Mouse (Mus musculus): Measurements from ENCODE around the gene Ttll4.

Ttll4 gene

GRCm38 (mm10) chr1:74709566-74709965, 48.0 kb downstream of the Ttll4 start:
- in situ Hi-C loops (cut with MseI, MboI) = no loop called here

GRCm38 (mm10) chr1:74712046-74712445, 50.5 kb downstream of the Ttll4 start:
- in situ Hi-C loops (cut with MseI, MboI) = no loop called here

- in situ Hi-C loops (cut with MseI, MboI) = no loop called here
These were observed 51.0 kb downstream of the Ttll4 start for GRCm38 (mm10) chr1:74712461-74713098.

GRCm38 (mm10) chr1:74713099-74713858, 51.7 kb downstream of the Ttll4 start, which contains the start of gene Cyp27a1:
TSS of gene Cyp27a1 (plus strand) at chr1:74713574.
- in situ Hi-C loops (cut with MseI, MboI) = no loop called here

DNA sequence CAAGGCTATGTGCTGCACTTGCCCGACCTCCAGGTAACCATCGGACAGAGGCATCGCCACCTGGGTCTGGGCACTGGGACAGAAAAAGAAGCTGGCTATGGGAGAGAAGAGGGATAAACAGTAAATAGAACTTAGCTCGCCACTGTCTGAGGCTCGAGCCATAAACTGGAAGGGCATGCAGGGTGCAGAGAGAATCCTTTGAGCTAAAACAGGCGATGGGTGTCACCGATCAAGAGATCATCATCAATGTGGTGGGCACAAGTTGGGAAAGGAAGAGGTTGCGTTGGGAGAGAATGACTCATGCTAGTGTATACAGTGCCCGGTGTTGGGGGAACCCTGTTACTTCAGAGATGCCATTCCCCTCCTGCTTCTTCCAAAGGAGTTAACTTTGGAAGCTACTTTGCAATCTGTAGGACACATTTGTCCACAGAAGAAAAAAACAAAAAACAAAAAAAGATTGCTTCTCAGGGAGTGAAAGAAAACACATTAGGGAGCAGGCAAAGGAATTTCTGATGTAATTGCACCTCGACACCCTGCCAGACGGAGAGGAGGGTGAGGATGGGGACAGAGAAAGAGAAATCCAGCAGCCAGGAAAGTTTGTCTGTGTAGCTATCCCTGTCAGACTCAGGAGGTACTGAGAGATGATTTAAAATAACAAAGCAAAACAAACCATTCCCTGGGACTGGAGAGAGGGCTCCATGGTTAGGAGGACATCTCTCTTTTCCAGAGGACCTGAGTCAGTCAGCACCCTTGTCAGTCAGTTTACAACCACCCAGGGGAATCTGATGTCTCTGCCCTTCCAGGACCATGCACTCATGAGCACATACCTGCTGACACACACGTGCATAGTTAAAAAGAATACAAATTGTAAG, 52.5 kb downstream of the Ttll4 start:
- in situ Hi-C loops (cut with MseI, MboI) = no loop called here

GRCm38 (mm10) chr1:74714967-74715366, 53.4 kb downstream of the Ttll4 start:
- in situ Hi-C loops (cut with MseI, MboI) = no loop called here

- in situ Hi-C loops (cut with MseI, MboI) = no loop called here
These were observed 53.9 kb downstream of the Ttll4 start for GRCm38 (mm10) chr1:74715468-74715867.

DNA sequence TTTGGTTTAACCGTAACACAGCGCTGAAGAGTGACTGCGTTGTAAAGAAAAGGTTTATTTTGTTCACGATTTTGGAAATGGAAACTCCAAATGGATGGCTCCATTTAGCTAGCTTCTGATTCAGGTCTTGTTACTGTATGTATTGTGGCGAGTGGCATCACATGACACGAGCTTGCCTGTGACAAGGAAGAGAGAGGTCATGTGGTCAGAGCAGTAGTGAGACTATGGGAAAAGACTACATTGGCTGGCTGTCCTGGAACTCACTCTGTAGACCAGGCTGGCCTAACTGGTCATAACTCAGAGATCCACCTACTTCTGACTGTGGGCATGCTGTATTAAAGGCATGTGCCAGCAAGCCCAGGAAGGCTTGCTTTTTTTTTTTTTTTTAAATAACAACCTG, 54.3 kb downstream of the Ttll4 start:
- in situ Hi-C loops (cut with MseI, MboI) = no loop called here

DNA sequence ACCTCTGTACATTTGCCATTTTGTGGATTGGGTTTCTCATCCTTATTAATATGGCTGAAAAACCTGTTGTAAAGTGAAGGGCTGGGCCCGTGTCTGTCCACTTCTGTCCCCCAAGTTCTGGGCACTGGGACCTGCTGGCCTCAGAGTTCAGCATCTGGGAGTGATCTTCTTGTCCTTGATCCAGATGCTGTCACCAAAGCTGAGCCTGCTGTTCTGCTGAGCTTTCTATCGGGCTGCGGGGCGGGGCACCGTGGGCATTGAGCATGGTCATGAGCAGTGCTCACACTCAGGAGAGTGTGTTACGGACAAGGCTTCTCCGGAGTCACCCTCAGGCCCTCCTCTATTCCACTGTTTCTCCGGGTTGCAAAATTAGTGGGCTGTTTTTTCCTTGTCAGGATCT, 56.6 kb downstream of the Ttll4 start:
- in situ Hi-C loops (cut with MseI, MboI) = no loop called here

- in situ Hi-C loops (cut with MseI, MboI) = no loop called here
These were observed 57.7 kb downstream of the Ttll4 start for GRCm38 (mm10) chr1:74719281-74719680.

GRCm38 (mm10) chr1:74721657-74722056, 60.1 kb downstream of the Ttll4 start:
- in situ Hi-C loops (cut with MseI, MboI) = loop anchor here in 1 of 2 experiments (5.0 kb wide), 1 partner anchor 41 kb away; no protein-coding TSS in a partner anchor

- in situ Hi-C loops (cut with MseI, MboI) = loop anchor here in 1 of 2 experiments (5.0 kb wide), 1 partner anchor 39 kb away; no protein-coding TSS in a partner anchor
These were observed 62.2 kb downstream of the Ttll4 start for GRCm38 (mm10) chr1:74723748-74724147.

DNA sequence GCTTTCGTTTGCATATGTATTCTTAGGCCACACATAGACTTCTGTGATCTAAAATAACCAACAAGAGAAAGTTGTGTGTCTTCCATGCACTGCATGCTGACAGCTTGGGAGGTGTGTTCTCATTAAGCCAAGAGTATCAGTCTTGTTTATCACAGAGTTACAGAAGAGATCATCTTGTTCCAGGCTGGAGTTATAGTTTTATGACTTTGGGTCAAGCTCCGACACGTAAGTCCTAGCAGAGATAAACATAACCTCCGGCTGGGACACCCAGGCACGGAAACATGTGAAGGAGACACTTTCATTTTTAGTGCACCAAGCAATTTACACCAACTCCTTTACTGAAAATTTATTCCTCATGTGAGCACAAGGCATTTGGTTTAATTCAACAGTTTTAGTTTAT, 64.6 kb downstream of the Ttll4 start:
- in situ Hi-C loops (cut with MseI, MboI) = no loop called here

DNA sequence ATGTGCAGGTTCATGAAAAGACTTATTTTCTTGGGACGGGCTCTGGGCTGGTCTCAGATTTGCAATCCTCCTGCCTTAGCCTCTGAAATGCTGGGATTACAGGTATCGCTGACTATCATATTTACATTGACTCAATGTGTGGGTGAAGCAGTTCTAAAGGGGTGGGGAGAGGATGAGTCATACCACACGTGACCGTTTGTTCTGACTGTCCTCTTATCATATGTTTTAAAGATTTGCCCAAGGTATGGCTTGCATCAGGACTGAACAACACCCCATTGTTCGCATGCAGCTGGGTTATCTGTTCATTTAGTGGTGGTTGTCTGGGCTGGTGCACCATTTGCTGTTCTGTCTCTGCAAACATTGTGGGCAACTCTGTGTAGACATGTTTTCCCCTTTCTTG, 65.1 kb downstream of the Ttll4 start:
- in situ Hi-C loops (cut with MseI, MboI) = no loop called here

- in situ Hi-C loops (cut with MseI, MboI) = no loop called here
These were observed 66.9 kb downstream of the Ttll4 start for GRCm38 (mm10) chr1:74728446-74728845.

- in situ Hi-C loops (cut with MseI, MboI) = no loop called here
These were observed 75.4 kb downstream of the Ttll4 start for GRCm38 (mm10) chr1:74736977-74737376.

- in situ Hi-C loops (cut with MseI, MboI) = no loop called here
These were observed 76.0 kb downstream of the Ttll4 start for GRCm38 (mm10) chr1:74737500-74737899.

GRCm38 (mm10) chr1:74740846-74741245, 79.3 kb downstream of the Ttll4 start:
- in situ Hi-C loops (cut with MseI, MboI) = no loop called here

DNA sequence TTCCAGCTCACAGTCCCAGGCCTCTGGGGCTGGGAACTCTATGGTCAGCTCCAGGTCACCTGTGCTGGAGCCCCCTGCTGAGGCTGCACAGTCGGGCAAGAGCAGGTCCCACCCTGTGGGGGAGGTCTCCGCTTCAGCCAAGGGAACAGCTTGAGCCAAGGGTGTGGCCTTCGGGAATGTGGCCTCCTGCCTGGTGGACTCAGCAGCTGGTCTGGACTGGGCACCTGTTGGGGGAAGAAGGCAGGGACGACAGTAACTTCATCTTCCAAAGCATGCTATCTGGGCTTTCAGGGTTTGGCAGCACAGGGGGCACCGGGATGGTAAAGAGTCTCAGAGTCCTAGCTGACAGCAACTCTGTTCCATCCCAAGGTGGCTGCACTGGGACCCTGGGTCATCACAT, 85.8 kb downstream of the Ttll4 start:
- in situ Hi-C loops (cut with MseI, MboI) = no loop called here

DNA sequence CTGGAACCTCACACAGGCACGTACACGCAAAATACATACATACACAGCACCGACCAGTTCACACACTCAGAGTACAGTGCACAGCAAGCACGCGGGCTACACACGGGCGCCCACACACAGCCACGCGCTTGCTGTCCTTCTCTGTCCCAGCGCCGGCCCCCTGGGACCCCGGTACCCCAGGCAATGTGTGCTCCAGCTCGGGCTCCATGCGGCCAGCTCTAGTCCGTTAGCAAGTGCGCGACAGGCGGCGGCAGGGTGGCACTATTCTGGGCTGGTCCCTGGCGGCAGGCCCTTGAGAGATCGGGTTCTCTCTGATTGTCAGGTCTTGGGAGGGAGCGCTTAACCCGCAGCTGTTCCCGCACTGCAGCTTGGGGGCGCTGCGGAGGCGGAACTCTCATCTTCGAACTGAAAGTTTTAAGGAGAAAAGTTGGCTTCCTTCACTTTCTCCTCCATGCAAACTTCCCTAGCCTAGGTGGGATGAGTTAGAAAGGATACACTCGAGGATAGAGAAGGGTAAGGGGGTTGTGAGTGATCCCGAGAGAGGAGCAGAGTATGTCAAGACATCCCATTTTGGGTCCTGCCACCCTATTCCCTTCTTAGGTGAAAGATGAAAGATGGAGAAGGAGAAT, 87.2 kb downstream of the Ttll4 start, which contains the start of gene Prkag3:
Gene Prkag3 (minus strand): TSS at position 579 of the 629 bp plus-strand sequence.
- in situ Hi-C loops (cut with MseI, MboI) = no loop called here

DNA sequence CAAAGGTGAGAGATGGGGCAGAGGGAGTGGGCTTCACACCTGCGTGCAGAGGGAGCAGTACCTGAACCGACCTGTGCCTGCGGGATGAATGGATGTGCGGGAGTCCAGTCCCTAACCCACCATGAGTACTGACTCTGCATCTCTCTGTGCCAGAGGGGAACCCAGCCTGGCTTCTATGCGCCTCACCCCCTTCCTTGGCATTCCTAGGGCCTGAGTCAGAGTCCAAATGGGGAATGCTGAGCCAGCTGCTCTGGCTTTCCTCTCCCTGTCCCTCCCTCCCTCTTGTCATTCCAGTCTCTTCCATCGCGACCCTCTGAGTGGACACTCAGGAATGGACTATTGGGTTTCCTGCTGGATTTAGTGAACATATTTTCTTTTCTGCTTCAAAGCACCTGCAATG, 87.8 kb downstream of the Ttll4 start:
- in situ Hi-C loops (cut with MseI, MboI) = no loop called here
